Mouse (Mus musculus): ENCODE data around the gene 1700001C19Rik.

DNA sequence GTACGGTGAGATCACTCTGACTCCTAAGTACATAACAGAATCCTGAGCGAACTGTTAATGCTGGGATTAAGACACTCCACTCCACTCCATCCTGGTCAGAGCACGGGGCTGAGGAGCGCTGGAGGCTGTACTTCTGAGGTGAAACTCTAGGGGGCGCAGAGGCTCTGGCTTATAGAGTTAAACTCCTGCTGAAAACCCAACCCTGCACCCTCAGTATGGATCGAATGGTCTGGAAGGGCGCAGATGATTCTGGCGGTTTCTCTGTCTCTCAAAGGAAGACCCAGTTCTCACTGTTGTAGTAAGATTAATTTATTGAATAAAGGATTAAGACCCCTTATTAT is 28.6 kb downstream of the 1700001C19Rik start:
- TF ChIP-seq CTCF (conservative IDR thresholded peaks at IDR 0.05; ENCODE audit: low read length): peak; percentile 93
- TF ChIP-seq NANOG (IDR thresholded peaks at IDR 0.05; ENCODE audit: borderline replicate concordance, low read length): no peak
- no peak for TF ChIP-seq POU5F1 (IDR thresholded peaks at IDR 0.05; ENCODE audit: borderline replicate concordance, low read length)

All from E14TG2a.4 (cell line).